Mouse (Mus musculus): ENCODE measurements around the gene Hspa8. TPM values are rescaled to one million over a fixed set of nuclear protein-coding genes. Genes with fewer than 3 reads are reported as not detected.
"Not testable (repeated sequence)": the region's sequence is repeated elsewhere in the genome, so short reads cannot be mapped to it uniquely, and the experiment has no call there.

Hspa8 gene
- polyA plus RNA-seq, 1 experiment from 2014 or later, result 2,580 TPM

DNA sequence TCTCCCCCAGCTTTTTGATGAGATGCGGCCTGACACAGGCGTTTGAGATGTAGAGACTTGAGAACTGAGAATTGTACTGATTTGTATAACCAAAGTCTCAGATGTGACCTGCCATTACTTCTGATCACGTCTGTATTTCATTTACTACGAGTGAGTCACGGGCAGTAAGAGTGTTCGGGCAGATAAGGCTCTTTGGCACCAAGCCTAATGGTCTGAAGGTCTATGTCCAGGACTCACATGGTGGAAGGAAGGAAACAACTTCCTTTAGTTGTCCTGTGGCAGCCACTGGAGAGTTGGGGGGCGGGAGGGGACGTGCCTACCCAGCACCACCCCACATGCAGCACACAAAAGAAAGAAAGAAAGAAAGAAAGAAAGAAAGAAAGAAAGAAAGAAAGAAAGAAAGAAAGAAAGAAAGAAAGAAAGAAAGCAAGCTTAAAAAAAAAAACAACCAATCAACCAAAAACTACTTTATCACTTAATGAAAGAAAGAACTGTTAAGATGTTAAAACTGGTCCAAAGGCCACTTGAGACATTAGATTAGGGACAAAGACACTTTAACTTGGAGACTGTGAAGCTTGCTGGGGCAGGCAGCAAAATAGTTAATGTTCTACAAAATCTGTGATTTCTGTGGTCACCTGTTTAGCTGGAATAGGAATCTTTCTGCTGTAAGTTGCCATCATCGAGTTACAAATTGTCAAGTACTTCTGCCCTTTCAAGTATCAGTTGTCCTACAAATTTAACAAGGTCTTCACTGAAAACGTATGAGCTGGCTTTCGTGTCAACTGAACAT is 24.1 kb upstream of the Hspa8 start:
- Histone ChIP-seq H3K4me3 (ENCODE audit: inconsistent target) (no peak overlapping the region), H3K36me3 (ENCODE audit: inconsistent target) (no peaks in the 10 kb centered on the region), H3K27ac (no peak overlapping the region), H3K79me2 (ENCODE audit: inconsistent target) (no peaks in the 10 kb centered on the region)
- WGBS (ENCODE audit: missing documents), result 66% methylated on average over 9 of the region's 11 CpGs

DNA sequence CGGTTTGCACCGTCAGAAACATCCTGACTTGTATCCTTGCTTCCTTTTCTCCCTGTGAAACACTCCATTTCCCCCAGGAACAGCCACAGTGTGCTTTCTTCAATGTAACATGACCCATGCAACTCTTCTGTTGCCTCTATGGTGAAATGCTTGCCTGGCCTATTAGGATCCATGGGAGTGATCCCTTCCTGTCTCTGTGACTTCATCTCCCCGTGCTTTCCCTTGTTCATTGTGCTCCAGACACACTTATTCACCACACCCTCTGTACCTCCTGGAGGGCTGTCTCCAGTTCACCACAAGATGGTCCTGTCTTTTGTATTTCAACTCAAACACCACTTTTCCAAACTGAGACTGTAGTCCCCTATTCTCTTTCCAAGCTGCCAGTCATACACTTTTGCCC is 20.7 kb upstream of the Hspa8 start:
- Histone ChIP-seq H3K79me2 (ENCODE audit: inconsistent target) (no peaks in the 10 kb centered on the region), H3K4me3 (ENCODE audit: inconsistent target) (no peak overlapping the region), H3K27ac (no peak overlapping the region), H3K36me3 (ENCODE audit: inconsistent target) (no peaks in the 10 kb centered on the region)
- 84% methylated on average over 3 of the region's 3 CpGs for WGBS (ENCODE audit: missing documents)

DNA sequence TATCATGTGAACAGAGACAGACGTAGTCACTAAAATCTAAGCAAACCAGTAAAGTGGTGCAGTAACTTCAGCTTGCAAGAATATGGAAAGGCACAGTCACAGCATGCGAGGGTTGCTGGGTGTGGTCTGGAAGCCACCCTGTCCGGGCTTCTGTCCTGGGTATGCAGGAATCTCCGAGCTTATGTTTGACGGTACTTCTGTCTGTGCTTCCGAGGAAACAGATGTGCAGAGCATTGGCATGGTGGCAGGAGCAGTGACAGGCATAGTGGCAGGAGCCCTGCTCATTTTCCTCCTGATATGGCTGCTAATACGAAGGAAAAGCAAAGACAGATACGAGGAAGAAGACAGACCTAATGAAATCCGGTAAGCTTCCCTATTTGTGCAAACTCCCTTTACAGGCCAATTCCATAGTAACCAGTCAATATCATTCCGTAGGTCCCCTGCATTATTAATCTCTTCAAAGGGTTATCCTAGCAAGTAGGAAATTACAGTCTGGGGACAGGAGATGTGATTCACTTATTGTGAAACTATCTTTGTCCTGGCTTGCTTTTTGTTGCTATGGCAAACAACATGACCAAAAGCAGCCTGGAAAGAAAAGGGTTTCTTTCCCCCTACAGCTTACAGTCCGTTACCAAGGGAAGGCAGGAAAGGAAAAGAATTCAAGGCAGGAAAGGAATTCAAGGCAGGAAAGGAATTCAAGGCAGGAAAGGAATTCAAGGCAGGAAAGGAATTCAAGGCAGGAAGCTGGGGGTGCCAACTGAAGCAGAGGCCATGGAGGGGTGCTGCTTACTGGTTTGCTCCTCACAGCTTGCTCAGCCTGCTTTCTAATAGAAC is 19.7 kb upstream of the Hspa8 start:
- WGBS (ENCODE audit: missing documents), result 83% methylated on average over 10 of the region's 11 CpGs
- Histone ChIP-seq H3K4me3 (ENCODE audit: inconsistent target) (no peak overlapping the region), H3K27ac (peak overlapping the region; percentile 92), H3K79me2 (ENCODE audit: inconsistent target) (no peaks in the 10 kb centered on the region), H3K36me3 (ENCODE audit: inconsistent target) (no peaks in the 10 kb centered on the region)

DNA sequence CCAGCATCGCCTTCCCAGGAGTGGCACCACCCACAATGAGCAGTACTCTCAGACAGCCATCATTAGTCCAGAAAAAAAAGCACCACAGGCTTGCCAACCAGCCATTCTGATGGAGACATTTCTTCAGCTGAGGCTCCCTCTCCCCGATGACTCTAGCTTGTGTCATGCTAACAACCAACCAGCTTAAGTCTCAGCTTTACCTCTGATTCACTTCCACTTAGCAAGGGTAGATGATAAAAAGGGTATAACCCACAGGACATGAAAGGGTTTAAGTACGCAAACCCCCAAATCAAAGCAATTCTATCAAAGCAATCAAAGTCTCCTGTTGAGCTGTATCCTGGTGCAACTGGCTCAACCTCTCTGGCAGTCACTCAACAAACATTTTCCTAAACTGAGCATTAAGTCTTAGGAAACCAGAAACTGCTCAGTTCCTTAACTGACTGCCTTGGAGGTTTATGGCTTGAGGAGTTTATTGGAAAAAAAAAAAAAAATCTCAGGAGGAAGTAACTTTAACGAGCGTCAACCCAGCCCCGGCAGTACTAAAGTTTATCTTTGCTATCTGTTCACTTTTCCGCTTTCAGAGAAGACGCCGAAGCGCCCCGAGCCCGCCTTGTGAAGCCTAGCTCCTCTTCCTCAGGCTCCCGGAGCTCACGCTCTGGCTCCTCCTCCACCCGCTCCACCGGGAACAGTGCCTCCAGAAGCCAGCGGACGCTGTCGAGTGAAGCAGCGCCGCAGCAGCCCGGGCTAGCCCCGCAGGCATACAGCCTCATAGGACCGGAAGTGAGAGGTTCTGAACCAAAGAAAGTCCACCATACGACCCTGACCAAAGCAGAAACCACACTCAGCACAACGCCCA is 18.8 kb upstream of the Hspa8 start:
- peak overlapping the region; percentile 92 for H3K27ac ChIP-seq

DNA sequence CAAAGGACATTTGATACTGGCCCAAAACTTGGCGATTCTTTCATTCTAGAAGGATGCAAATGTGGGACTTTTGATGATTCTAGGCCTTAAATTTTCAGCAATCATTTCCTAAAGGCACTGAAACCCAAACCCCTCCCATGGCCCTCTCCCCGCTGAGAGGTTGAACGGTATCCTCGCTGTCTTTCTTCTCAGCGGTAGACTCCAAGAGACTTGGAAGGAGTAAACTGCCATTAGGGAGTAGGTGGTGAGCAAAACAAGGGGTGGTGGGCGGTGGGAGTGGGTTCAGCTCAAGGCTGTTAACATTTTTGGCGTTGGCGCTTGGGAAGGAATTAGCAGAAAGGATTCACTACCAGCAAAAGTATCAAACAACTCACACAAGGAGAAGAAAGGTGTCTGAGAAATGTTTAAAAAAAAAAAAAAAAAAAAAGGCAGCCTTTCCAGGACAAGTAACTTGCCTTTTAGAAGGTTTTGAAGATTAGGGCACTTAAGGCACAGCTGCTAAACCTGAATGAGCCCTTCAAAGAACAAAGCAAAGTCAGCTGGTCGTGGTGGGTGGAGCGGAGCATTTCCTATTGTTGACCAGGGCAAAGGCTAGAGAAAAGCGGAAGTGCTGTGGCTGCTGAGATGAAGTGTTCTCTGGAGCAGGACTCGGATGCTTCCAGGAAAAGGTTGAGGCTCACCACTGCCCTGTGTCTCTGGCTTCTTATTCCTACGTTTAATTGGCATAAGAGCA is 17.0 kb upstream of the Hspa8 start:
- no peak overlapping the region for H3K4me3 ChIP-seq (ENCODE audit: inconsistent target)
- H3K27ac ChIP-seq, result peak overlapping the region; percentile 92
- no peaks in the 10 kb centered on the region for H3K36me3 ChIP-seq (ENCODE audit: inconsistent target)
- WGBS (ENCODE audit: missing documents), result 36% methylated on average over 13 of the region's 13 CpGs
- no peaks in the 10 kb centered on the region for H3K79me2 ChIP-seq (ENCODE audit: inconsistent target)

More for the DNA sequence above, 18.8 kb upstream of the Hspa8 start:
- Histone ChIP-seq H3K79me2 (ENCODE audit: inconsistent target) (no peaks in the 10 kb centered on the region), H3K4me3 (ENCODE audit: inconsistent target) (peak overlapping the region; percentile 16), H3K36me3 (ENCODE audit: inconsistent target) (no peaks in the 10 kb centered on the region)
- WGBS (ENCODE audit: missing documents), result 7% methylated on average over 26 of the region's 26 CpGs

DNA sequence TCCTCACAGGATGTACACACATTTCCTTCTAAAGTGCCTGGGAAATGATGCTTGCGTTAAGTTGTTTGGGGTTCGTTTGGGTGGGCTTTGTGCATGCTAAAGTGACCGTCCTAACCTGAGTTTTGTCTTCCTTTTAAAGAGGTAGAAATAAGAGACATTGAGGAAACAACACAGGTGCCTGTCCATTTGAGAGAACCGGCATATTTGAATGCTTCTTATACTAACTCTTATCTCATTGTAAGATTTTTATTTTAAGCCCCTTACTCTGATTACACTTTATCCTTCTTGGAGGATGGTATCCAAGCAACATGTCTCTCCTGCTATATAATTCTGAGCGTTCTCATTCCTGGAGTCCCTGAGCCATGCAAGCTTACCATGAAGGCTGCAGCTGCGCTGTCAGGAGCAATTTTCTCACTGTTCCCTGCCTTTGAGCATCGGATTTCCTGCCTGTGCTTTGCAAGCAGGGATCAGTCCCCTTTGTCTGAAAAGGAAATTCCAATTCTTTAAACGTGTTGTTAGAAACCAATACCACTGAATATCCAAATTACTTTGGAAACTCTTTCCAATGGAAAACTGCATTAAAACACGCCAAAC is 16.3 kb upstream of the Hspa8 start:
- Histone ChIP-seq H3K4me3 (ENCODE audit: inconsistent target) (no peak overlapping the region), H3K79me2 (ENCODE audit: inconsistent target) (no peaks in the 10 kb centered on the region), H3K36me3 (ENCODE audit: inconsistent target) (no peaks in the 10 kb centered on the region), H3K27ac (peak overlapping the region; percentile 92)
- 49% methylated on average over 9 of the region's 9 CpGs for WGBS (ENCODE audit: missing documents)

DNA sequence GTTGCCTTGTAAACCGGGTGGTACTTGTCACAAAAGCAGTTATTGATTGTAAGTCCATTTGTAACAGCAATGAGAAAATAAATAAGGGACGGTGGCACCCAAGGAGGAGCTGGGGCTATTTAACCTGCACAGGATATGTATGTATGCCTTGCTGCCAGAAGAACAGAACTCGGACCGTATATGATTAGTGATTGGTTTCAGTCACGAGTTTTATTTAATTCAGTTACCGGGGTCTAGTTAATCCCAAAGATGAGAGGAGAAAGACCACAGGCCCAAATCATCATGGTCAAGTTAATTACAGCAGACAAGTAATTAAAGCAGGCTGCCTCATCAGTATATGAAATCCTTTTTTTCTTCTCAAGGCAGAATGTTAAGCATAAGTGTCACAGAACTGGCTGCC is 15.3 kb upstream of the Hspa8 start:
- 93% methylated on average over 6 of the region's 6 CpGs for WGBS (ENCODE audit: missing documents)
- H3K27ac ChIP-seq, result no peak overlapping the region
- no peaks in the 10 kb centered on the region for H3K79me2 ChIP-seq (ENCODE audit: inconsistent target)

DNA sequence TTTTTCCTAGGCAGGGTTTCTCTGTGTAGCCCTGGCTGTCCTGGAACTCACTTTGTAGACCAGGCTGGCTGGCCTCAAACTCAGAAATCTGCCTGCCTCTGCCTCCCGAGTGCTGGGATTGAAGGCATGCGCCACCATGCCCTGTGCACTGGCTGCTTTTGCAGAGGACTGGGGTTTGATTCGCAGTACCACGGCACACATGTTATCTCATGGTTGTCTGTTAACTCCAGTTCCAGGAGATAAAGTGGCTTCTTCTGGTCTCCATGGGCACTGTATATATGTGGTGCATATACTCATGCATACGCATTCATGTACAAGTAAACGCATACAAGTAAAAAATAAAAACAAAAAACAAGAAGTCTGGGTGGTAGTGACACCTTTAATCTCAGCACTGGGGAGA is 14.0 kb upstream of the Hspa8 start:
- not testable (repeated sequence) for H3K79me2 ChIP-seq (ENCODE audit: inconsistent target); H3K4me3 ChIP-seq (ENCODE audit: inconsistent target); H3K27ac ChIP-seq; H3K36me3 ChIP-seq (ENCODE audit: inconsistent target)
- 97% methylated on average over 6 of the region's 6 CpGs for WGBS (ENCODE audit: missing documents)

More for the DNA sequence above, 15.3 kb upstream of the Hspa8 start:
- Histone ChIP-seq H3K36me3 (ENCODE audit: inconsistent target) (no peaks in the 10 kb centered on the region), H3K4me3 (ENCODE audit: inconsistent target) (no peak overlapping the region)

DNA sequence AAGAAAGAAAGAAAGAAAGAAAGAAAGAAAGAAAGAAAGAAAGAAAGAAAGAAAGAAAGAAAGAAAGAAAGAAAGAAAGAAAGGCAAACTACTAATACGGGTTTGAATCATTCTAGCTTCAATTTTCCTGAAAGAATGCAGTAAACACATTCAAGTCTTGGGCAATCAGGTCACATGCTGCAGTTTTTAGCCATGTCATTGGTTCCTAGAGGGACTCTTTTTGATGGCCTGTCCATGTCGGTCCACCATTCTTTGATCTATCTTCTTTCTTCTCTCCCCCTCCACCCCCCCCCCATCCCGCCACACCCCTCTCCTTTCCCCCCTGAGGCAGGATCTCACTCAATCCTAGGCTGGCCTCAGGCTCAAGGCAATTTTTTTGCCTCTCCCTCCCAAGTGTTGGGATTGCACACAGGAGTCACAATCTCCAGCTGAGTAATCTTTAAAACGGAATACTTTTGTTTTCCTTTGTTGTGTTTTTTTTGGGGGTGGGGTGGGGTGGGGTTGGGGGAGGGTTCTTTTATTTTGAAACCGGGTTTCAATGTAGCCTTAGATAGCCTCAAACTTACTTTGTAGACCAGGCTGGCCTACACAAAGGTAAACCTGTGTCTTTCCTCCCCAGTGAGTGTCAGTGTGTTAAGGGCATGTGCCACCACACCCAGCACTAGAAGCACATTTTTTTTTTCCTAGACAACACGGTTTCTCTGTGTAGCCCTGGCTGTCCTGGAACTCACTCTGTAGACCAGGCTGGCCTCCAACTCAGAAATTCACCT is 8.7 kb upstream of the Hspa8 start:
- 75% methylated on average over 5 of the region's 6 CpGs for WGBS (ENCODE audit: missing documents)
- Histone ChIP-seq H3K27ac (no peak overlapping the region), H3K36me3 (ENCODE audit: inconsistent target) (no peaks in the 10 kb centered on the region), H3K4me3 (ENCODE audit: inconsistent target) (no peak overlapping the region), H3K79me2 (ENCODE audit: inconsistent target) (no peaks in the 10 kb centered on the region)

DNA sequence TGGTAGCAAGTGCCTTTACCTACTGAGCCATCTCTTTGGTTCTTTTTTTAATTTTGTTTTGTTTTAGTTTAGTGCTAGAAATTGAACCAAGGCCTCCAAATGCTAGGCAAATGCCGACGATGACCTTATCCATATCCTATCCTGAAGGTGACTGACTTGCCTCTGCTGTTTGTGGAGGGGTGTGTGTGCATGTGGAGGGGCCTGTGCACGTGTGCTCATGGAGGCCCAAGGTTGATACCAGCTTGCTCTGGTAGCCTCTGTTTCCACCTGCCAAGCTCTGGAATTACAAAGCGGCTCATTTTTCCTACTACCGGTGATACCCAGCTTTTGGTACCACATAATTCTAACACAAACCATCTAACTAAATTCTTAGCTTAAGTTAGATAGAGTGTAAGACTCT is 7.2 kb upstream of the Hspa8 start:
- no peaks in the 10 kb centered on the region for H3K36me3 ChIP-seq (ENCODE audit: inconsistent target)
- H3K27ac ChIP-seq, result no peak overlapping the region
- H3K79me2 ChIP-seq (ENCODE audit: inconsistent target), result no peaks in the 10 kb centered on the region
- no peak overlapping the region for H3K4me3 ChIP-seq (ENCODE audit: inconsistent target)
- WGBS (ENCODE audit: missing documents), result 95% methylated on average over 5 of the region's 5 CpGs

DNA sequence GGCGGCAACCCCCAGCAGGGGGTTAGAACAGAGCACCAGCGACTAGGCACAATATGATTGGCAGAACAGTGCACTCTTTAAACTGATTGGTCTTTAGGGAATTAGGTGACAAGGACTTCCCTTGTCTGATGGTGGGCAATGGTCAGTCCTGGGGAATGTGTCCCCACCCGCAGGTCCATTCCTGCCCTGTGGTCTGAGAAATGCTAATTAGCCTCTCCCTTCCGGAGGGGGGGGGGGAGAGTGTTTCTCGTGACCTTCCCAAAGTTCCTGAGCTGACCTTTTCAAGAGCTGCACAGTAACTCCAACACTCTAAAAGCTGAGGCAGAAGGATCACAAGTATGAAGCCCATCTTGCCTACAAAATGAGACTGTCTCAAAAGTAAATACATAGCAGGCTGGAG is 6.5 kb upstream of the Hspa8 start:
- 84% methylated on average over 5 of the region's 5 CpGs for whole genome bisulfite sequencing (ENCODE audit: missing documents)
- no peaks in the 10 kb centered on the region for H3K79me2 ChIP-seq (ENCODE audit: inconsistent target)
- no peak overlapping the region for H3K4me3 ChIP-seq (ENCODE audit: inconsistent target)
- H3K27ac ChIP-seq, result no peak overlapping the region
- no peaks in the 10 kb centered on the region for H3K36me3 ChIP-seq (ENCODE audit: inconsistent target)

DNA sequence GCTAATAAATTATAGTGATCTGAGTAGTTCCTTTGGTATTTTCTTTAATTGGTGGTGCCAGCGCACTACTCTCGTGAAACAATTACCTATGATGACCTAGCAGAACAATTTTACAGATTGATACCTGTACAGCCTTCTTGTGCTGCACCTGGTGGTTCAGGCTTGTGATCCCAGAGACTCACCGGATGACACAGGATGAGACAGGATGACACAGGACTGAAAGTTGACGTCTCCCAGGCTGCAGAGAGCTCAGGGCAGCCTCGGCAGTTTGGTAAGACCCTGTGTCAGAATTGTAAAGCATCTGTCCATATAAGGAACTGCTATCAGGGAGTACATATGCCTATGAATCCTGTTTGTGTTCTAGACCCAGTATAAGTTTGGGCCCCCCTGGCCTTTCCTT is 5.9 kb upstream of the Hspa8 start:
- Histone ChIP-seq H3K4me3 (ENCODE audit: inconsistent target) (no peak overlapping the region), H3K27ac (no peak overlapping the region), H3K79me2 (ENCODE audit: inconsistent target) (no peaks in the 10 kb centered on the region), H3K36me3 (ENCODE audit: inconsistent target) (no peaks in the 10 kb centered on the region)
- WGBS (ENCODE audit: missing documents), result 89% methylated on average over 4 of the region's 5 CpGs

DNA sequence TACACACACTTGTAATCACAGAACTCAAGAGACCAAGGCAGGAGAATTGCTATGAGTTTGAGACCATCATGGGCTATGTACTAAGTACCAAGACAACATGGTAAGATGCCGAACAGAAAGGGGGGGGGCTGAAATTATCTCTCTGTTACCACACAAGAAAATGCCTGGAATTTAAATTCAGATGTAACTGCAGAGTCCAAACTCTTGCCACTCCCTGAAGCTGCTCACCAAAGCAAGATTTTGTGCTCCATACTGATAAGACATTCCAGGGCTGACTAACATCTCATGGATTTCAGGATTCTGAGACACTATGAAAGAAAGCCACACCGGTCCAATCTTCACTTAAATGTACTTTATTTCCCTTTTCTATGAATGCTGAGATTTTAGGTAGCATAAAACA is 5.2 kb upstream of the Hspa8 start:
- WGBS (ENCODE audit: missing documents), result 78% methylated on average over 2 of the region's 2 CpGs
- Histone ChIP-seq H3K27ac (no peak overlapping the region), H3K79me2 (ENCODE audit: inconsistent target) (no peaks in the 10 kb centered on the region), H3K36me3 (ENCODE audit: inconsistent target) (no peaks in the 10 kb centered on the region), H3K4me3 (ENCODE audit: inconsistent target) (no peak overlapping the region)

Data from macrophage (primary cell).